Mouse (Mus musculus) heart, adult 2 months (tissue): ENCODE data around the gene Cfap99. TPM values are rescaled to one million over a fixed set of nuclear protein-coding genes. Genes with fewer than 3 reads are reported as not detected.

Experiments used
- DNase-seq, 2 experiments: peaks; one replicate each; pipeline ENCODE4 v3.0.0; 2021
- H3K27ac ChIP-seq: fragments of 200-600 bp; 2 replicates; pipeline ENCODE4 v1.8.1; 2022
- H3K27me3 ChIP-seq: fragments of 200-500 bp; 2 replicates; pipeline ENCODE4 v1.6.1; 2012; ENCODE audit warnings: mild to moderate bottlenecking, low read length, inconsistent platforms, mixed read lengths; ENCODE audit not compliant: control insufficient read depth, insufficient read depth
- H3K36me3 ChIP-seq: fragments of 200-500 bp; 2 replicates; pipeline ENCODE4 v1.6.1; 2012; ENCODE audit warnings: low read length, inconsistent platforms; ENCODE audit not compliant: control insufficient read depth, insufficient read depth
- H3K4me1 ChIP-seq: fragments of 200-500 bp; 2 replicates; pipeline ENCODE4 v1.6.1; 2011; ENCODE audit warnings: low read length; ENCODE audit not compliant: control insufficient read depth, insufficient read depth
- H3K4me3 ChIP-seq: fragments of 200-600 bp; 2 replicates; pipeline ENCODE4 v1.8.1; 2022
- H3K79me2 ChIP-seq: fragments of 200-500 bp; replicated peaks from 2 replicates; pipeline ENCODE4 v1.6.1; 2012; ENCODE audit warnings: mild to moderate bottlenecking, inconsistent platforms, low read length, moderate library complexity, mixed read lengths; ENCODE audit not compliant: control insufficient read depth, insufficient read depth
- H3K9ac ChIP-seq: fragments of 200-500 bp; 2 replicates; pipeline ENCODE4 v1.6.1; 2012; ENCODE audit warnings: low read depth, mild to moderate bottlenecking, control low read depth, inconsistent platforms, low read length, mixed read lengths
- CTCF ChIP-seq: fragments of 200-600 bp; IDR thresholded peaks from 2 replicates; pipeline ENCODE4 v1.8.1; 2022; ENCODE audit warnings: antibody characterized with exemption, mild to moderate bottlenecking, moderate library complexity
- EP300 ChIP-seq: fragments of 200-500 bp; IDR thresholded peaks from 2 replicates; pipeline ENCODE4 v1.6.1; 2011; ENCODE audit warnings: low read depth, low read length, control low read depth; ENCODE audit not compliant: insufficient read depth
- POLR2A ChIP-seq: fragments of 200-500 bp; IDR thresholded peaks from 2 replicates; pipeline ENCODE4 v1.6.1; 2011; ENCODE audit warnings: mild to moderate bottlenecking, low read depth, low read length, control low read depth; ENCODE audit not compliant: insufficient read depth
- whole genome bisulfite sequencing: fragments of 180-500 bp; shearing (Covaris S2); methylation state at CpG from one replicate; pipeline ENCODE4 v1.1.7; 2018; 5-methylcytosine and 5-hydroxymethylcytosine counted together
- intact Hi-C: fragments of 180-260 bp; cut with DNase I; formaldehyde crosslinking; loops from one replicate; pipeline ENCODE4 v1.15.1; 2025
- polyA plus RNA-seq: library from polyadenylated mRNA; depleted of rRNA; stranded (reverse); fragments of >200 nt; gene quantifications from 2 replicates; pipeline ENCODE4 v1.2.3, GENCODE M21; 2012
- total RNA-seq, 2 experiments: library from RNA; stranded (reverse); gene quantifications; 2 replicates each; pipeline ENCODE4 v1.2.3; 2021

The Cfap99 gene
- total and polyA plus RNA-seq, 3 experiments, result not detected

DNA sequence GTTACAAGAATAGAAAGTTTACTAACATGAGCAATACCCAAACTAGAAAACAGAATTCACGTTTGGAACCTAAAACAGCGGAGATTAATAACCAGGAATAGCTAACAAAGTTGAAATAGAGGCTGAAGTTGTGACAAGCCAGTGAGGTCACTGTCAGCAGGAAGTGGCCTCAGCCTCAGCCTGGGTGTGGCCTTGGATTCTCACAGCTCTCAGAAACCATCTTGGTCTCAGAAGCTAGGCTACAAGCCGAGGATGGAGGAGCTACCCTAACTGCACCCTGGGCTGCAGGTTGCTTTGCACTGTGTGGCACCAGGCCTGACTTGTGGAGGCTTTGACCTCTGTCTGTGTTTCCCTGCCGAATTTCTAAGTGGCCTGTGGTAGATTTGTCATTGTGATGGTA lies 22.3 kb upstream of the Cfap99 start:
- no peak overlapping the region for H3K4me3 ChIP-seq
- intact Hi-C loops, result no loop called here
- TF ChIP-seq EP300, result no peak
- TF ChIP-seq POLR2A, result no peak
- TF ChIP-seq CTCF, result no peak
- WGBS, result 50% methylated on average over 4 of the region's 4 CpGs
- DNase-seq, result no peak
- no peaks in the 10 kb centered on the region for H3K79me2 ChIP-seq
- H3K4me1 ChIP-seq, result no peaks in the 10 kb centered on the region
- H3K36me3 ChIP-seq, result no peaks in the 10 kb centered on the region
- no peak overlapping the region for H3K27ac ChIP-seq
- H3K27me3 ChIP-seq, result no peaks in the 10 kb centered on the region
- no peak overlapping the region for H3K9ac ChIP-seq

DNA sequence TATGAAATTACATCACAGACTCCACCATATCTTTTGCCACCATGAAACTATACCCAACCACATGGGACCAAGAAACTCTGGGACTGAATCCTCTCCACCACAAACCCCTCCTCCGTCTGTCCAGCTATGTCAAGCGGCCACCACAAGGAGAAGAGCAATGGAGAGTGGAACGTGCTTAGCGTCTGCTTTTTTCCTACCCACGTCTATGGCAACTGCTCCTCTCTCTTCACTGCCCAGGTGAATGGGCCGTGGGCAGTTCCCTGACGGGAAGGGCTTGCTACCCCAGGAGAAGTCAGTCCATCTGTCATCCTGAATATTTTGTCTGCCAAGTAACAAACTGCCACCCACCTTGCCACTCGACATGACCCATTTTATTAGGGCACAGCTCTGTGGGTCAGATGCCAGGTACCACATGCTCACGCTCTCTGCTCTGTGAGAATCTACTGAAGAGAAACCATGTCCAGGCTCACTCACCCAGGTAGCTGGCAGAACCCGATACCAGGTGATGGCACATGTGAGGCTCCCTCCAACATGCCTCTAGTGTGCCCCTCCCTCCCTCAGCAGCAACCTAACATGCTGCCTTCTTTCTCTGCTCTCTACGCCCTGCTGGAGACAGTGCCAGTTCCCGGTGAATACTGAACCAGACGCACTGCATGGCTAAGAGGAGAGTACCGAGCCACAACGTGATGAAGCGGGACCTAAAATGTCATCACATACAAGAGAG lies 19.0 kb upstream of the Cfap99 start:
- intact Hi-C loops, result no loop called here
- Histone ChIP-seq H3K36me3 (no peaks in the 10 kb centered on the region), H3K27ac (no peak overlapping the region), H3K4me3 (no peak overlapping the region), H3K9ac (no peak overlapping the region), H3K4me1 (no peaks in the 10 kb centered on the region), H3K79me2 (no peaks in the 10 kb centered on the region), H3K27me3 (no peaks in the 10 kb centered on the region)
- 78% methylated on average over 16 of the region's 16 CpGs for WGBS
- no peak for TF ChIP-seq POLR2A
- TF ChIP-seq EP300, result no peak
- TF ChIP-seq CTCF, result no peak
- no peak for DNase-seq

DNA sequence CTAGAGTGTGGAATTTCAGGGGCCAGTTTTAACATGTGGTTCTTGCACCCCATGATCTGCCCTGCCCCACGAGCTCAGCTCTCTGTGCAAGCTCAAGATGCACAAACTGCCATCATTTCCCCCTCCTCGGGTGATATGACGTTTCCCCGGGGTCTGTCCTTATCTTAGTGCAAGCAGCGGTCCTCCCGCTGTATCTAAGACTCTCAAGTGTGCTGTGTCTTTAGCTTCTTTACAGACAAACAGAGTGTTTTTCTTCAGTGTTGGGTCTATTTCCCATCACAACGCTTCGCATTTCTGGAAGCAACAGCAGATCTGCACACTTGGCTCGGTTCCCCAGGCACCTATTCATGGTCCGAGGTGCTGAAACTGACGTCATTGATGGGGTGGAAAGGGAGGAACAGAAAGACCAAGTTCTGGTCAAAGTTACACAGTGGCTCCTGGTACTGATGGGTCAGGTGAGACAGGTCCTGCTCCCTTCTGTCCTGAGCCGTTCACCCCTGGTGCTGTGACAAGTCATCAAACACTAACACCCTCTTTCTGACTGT lies 18.4 kb upstream of the Cfap99 start:
- no peaks in the 10 kb centered on the region for H3K79me2 ChIP-seq
- no peak for DNase-seq
- H3K4me3 ChIP-seq, result no peak overlapping the region
- no peak overlapping the region for H3K9ac ChIP-seq
- no peak for TF ChIP-seq EP300
- TF ChIP-seq CTCF, result no peak
- TF ChIP-seq POLR2A, result no peak
- intact Hi-C loops, result no loop called here
- no peaks in the 10 kb centered on the region for H3K36me3 ChIP-seq
- 23% methylated on average over 12 of the region's 12 CpGs for WGBS
- H3K27me3 ChIP-seq, result no peaks in the 10 kb centered on the region
- H3K4me1 ChIP-seq, result no peaks in the 10 kb centered on the region
- H3K27ac ChIP-seq, result no peak overlapping the region

DNA sequence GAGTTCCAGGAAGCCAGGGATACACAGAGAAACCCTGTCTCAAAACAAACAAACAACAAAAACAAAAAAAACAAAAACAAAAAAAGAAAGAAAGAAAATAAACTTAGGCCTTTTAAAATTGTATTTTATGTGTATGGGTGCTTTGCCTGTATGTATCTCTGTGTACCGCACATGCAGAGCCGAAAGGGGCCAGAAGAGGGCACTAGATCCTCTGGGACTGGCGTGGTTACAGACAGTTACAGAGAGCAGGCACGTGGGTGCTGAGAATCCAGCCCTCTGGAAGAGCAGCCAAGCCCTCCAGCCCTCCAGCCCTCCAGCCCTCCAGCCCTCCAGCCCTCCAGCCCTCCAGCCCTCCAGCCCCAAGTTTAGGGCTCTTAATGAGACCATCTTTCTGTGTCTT lies 16.7 kb upstream of the Cfap99 start:
- H3K36me3 ChIP-seq, result no peaks in the 10 kb centered on the region
- 39% methylated on average over 4 of the region's 4 CpGs for WGBS
- H3K27ac ChIP-seq, result no peak overlapping the region
- no peak for DNase-seq
- intact Hi-C loops, result no loop called here
- TF ChIP-seq CTCF (peak; percentile 66), POLR2A (no peak), EP300 (no peak)
- H3K4me3 ChIP-seq, result no peak overlapping the region
- H3K9ac ChIP-seq, result no peak overlapping the region
- H3K27me3 ChIP-seq, result no peaks in the 10 kb centered on the region
- H3K4me1 ChIP-seq, result peaks cover 3% of the 10 kb centered on the region; the same call in 1 of the 2 replicates
- no peaks in the 10 kb centered on the region for H3K79me2 ChIP-seq

DNA sequence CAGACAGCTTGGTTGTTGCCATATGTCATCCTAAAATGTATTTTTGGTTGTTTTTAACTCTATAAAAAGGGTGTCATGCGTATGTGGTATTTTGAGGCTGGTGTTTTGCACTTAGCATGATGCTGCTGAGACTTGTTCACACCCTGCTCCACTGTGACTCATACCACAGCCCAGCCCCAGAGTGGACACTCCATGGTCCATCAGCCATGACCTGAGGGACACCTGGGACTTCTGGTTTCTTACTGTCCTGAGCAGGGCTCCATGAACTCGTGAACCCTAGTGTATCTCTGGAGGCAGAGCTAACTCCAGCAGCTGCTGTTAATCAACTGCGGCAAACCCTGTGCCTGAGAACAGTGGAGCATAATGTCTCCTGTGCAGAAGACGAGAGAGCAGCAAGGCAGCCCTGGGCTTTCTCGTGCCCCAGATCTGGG lies 15.1 kb upstream of the Cfap99 start:
- TF ChIP-seq CTCF (no peak), POLR2A (no peak), EP300 (no peak)
- Histone ChIP-seq H3K27me3 (no peaks in the 10 kb centered on the region), H3K79me2 (no peaks in the 10 kb centered on the region), H3K9ac (no peak overlapping the region), H3K36me3 (no peaks in the 10 kb centered on the region), H3K27ac (no peak overlapping the region), H3K4me3 (no peak overlapping the region), H3K4me1 (peaks cover 3% of the 10 kb centered on the region; the same call in 1 of the 2 replicates)
- WGBS, result 79% methylated on average over 5 of the region's 5 CpGs
- intact Hi-C loops, result no loop called here
- no peak for DNase-seq

DNA sequence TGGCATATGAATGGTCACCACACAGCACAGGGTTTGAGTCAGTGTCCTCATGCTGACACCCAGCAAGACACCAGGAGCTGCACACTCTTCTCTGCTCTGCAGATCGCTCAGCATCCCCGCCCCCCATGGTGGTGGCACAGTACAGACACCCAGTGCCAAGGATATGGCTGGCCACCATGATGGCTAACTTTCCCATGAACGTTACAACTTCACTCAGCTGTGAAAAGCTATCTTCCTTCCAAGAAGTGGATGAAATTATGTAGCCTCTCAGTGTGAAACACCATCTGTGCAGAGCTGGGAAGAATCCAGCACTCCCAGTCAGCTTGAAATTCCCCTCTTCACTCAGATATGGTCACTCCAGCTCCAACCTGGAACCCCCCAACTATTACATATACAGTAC lies 14.1 kb upstream of the Cfap99 start:
- 79% methylated on average over 3 of the region's 3 CpGs for WGBS
- Histone ChIP-seq H3K79me2 (no peaks in the 10 kb centered on the region), H3K27ac (no peak overlapping the region), H3K27me3 (no peaks in the 10 kb centered on the region), H3K4me1 (peaks cover 3% of the 10 kb centered on the region; the same call in 1 of the 2 replicates), H3K36me3 (no peaks in the 10 kb centered on the region), H3K9ac (no peak overlapping the region), H3K4me3 (no peak overlapping the region)
- TF ChIP-seq EP300 (no peak), POLR2A (no peak), CTCF (no peak)
- no peak for DNase-seq
- intact Hi-C loops, result no loop called here
